Mouse (Mus musculus): ENCODE measurements at regions not wholly inside any gene's neighbourhood (a gene's known extent, or its start where the extent isn't known, plus 50 kb on each side); places are given as distances from the start of the nearest gene placed in this dataset.

DNA sequence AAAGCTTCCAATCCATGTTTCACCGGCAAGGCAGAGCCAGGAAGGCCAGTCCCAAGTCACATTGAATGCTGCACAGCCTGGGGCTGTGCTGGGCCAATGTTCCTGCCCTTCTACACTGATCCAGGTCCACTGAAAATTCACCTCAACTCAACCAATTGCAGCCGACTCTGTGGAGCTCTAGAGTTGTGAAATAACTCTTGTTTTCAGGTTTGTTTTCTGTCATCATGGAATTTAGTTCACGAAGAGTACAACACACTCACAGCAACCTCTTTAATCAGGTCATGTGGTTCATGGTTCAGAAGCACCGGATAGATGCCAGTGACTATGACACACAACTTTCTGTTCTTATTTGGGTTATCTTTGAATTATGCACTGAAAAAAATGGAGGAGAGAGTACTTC lies 640.1 kb downstream of the Nedd1 start:
- no peaks in the 10 kb centered on the region for H3K4me1 ChIP-seq (ENCODE audit: control insufficient read depth in 2 of 2, insufficient read depth in 2 of 2, low read length in 2 of 2, poor library complexity in 1 of 2)
- no peak for TF ChIP-seq MAFK (IDR thresholded peaks at IDR 0.05; ENCODE audit: insufficient read depth, low read depth, low read length)
- TF ChIP-seq HCFC1 (IDR thresholded peaks at IDR 0.05; ENCODE audit: borderline replicate concordance, insufficient read depth, low read length): no peak
- TF ChIP-seq ZNF384 (IDR thresholded peaks at IDR 0.05; ENCODE audit: low read depth, low read length): no peak
- TF ChIP-seq CHD2 (IDR thresholded peaks at IDR 0.05; ENCODE audit: low read depth, low read length): no peak
- TF ChIP-seq ZC3H11A (IDR thresholded peaks at IDR 0.05; ENCODE audit: borderline replicate concordance, low read depth, low read length): no peak
- no peak overlapping the region for H3K9ac ChIP-seq (ENCODE audit: insufficient read depth, low read depth, low read length, poor library complexity, severe bottlenecking)
- no peak overlapping the region for H3K27ac ChIP-seq (ENCODE audit: insufficient read depth, low read depth, low read length, poor library complexity, severe bottlenecking)
- in situ Hi-C loops (cut with MboI; ENCODE audit: low sequenced_read_pairs in 2 of 2, unreplicated experiment in 2 of 2): no loop called here
- no peak overlapping the region for H3K4me3 ChIP-seq (ENCODE audit: insufficient read depth in 1 of 2, low read depth in 1 of 2, low read length in 2 of 2, poor library complexity in 1 of 2, severe bottlenecking in 1 of 2)
- H3K9me3 ChIP-seq (ENCODE audit: control insufficient read depth, insufficient read depth, low read depth, low read length): no peaks in the 10 kb centered on the region
- no peak for DNase-seq (ENCODE audit: low read depth, low spot score)
- no peaks in the 10 kb centered on the region for H3K36me3 ChIP-seq (ENCODE audit: control insufficient read depth, insufficient read depth, low read length, poor library complexity, severe bottlenecking)

DNA sequence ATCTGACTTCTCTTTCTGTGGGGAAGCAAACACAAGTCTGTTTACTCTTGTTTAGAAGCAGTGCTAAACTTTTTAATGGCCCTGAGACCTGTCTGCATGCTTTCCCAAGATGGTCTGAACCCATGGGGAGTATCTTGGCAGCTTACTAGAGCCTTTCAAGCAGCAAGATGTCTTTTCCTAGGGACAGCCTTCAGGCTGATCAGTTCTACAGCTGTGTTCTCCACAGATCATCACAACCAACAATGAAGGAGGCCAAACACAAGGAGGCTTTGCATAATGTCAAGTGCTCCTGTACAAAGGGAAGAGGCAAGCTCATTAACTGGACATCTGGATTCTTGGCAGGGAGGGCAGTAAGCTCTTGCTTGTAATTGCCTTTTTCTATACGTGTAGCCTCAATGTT lies 641.0 kb downstream of the Nedd1 start:
- no peak overlapping the region for H3K4me3 ChIP-seq (ENCODE audit: insufficient read depth in 1 of 2, low read depth in 1 of 2, low read length in 2 of 2, poor library complexity in 1 of 2, severe bottlenecking in 1 of 2)
- in situ Hi-C loops (cut with MboI; ENCODE audit: low sequenced_read_pairs in 2 of 2, unreplicated experiment in 2 of 2): no loop called here
- no peaks in the 10 kb centered on the region for H3K4me1 ChIP-seq (ENCODE audit: control insufficient read depth in 2 of 2, insufficient read depth in 2 of 2, low read length in 2 of 2, poor library complexity in 1 of 2)
- H3K27ac ChIP-seq (ENCODE audit: insufficient read depth, low read depth, low read length, poor library complexity, severe bottlenecking): no peak overlapping the region
- H3K36me3 ChIP-seq (ENCODE audit: control insufficient read depth, insufficient read depth, low read length, poor library complexity, severe bottlenecking): no peaks in the 10 kb centered on the region
- H3K9ac ChIP-seq (ENCODE audit: insufficient read depth, low read depth, low read length, poor library complexity, severe bottlenecking): no peak overlapping the region
- DNase-seq (ENCODE audit: low read depth, low spot score): no peak
- H3K9me3 ChIP-seq (ENCODE audit: control insufficient read depth, insufficient read depth, low read depth, low read length): no peaks in the 10 kb centered on the region
- TF ChIP-seq MAFK (IDR thresholded peaks at IDR 0.05; ENCODE audit: insufficient read depth, low read depth, low read length): no peak
- TF ChIP-seq ZC3H11A (IDR thresholded peaks at IDR 0.05; ENCODE audit: borderline replicate concordance, low read depth, low read length): no peak
- TF ChIP-seq HCFC1 (IDR thresholded peaks at IDR 0.05; ENCODE audit: borderline replicate concordance, insufficient read depth, low read length): no peak

DNA sequence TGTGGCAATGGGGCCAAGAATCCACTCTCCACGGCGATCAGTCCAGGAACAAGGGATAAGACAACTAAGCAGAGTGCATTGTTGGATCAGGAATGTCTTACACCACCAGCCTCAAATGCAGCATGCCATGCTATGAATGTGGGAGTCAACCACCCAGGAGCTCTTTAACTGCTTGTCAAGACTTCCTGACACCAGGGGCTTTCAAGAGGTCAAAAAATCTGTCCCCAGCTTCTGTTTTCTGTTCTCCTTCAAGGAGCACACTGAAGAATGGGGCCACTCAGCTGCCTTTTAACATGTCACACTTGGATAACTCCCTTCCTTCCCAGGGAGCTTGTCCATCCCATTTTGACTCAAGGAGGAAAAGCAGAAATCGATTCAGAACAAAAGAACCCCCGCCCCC lies 642.8 kb downstream of the Nedd1 start:
- Histone ChIP-seq H3K9me3 (ENCODE audit: control insufficient read depth, insufficient read depth, low read depth, low read length) (no peaks in the 10 kb centered on the region), H3K36me3 (ENCODE audit: control insufficient read depth, insufficient read depth, low read length, poor library complexity, severe bottlenecking) (no peaks in the 10 kb centered on the region), H3K27ac (ENCODE audit: insufficient read depth, low read depth, low read length, poor library complexity, severe bottlenecking) (no peak overlapping the region), H3K4me3 (ENCODE audit: insufficient read depth in 1 of 2, low read depth in 1 of 2, low read length in 2 of 2, poor library complexity in 1 of 2, severe bottlenecking in 1 of 2) (no peak overlapping the region), H3K4me1 (ENCODE audit: control insufficient read depth in 2 of 2, insufficient read depth in 2 of 2, low read length in 2 of 2, poor library complexity in 1 of 2) (no peaks in the 10 kb centered on the region), H3K9ac (ENCODE audit: insufficient read depth, low read depth, low read length, poor library complexity, severe bottlenecking) (no peak overlapping the region)
- no peak for DNase-seq (ENCODE audit: low read depth, low spot score)
- in situ Hi-C loops (cut with MboI; ENCODE audit: low sequenced_read_pairs in 2 of 2, unreplicated experiment in 2 of 2): no loop called here
- TF ChIP-seq MAFK (IDR thresholded peaks at IDR 0.05; ENCODE audit: insufficient read depth, low read depth, low read length): no peak
- no peak for TF ChIP-seq CHD2 (IDR thresholded peaks at IDR 0.05; ENCODE audit: low read depth, low read length)
- TF ChIP-seq HCFC1 (IDR thresholded peaks at IDR 0.05; ENCODE audit: borderline replicate concordance, insufficient read depth, low read length): no peak
- no peak for TF ChIP-seq ZNF384 (IDR thresholded peaks at IDR 0.05; ENCODE audit: low read depth, low read length)
- no peak for TF ChIP-seq ZC3H11A (IDR thresholded peaks at IDR 0.05; ENCODE audit: borderline replicate concordance, low read depth, low read length)

DNA sequence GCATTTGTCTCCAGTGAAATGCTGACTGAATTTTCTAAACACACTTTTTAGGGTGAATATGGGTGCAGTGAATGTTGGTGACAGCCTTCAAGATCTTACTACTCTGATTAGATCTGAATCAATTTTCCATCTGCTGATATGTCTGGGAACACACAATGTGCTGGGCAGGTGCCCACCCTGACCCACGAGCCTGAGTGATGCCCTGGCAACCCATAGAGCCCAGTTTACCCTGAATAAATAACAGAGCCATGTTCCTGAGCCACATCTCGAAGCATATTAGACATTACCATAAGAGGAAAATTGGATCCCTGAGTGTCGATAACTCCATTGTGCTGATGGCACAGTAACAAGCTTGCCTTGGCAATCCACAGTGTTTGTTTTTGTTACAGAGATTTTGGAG lies 644.9 kb downstream of the Nedd1 start:
- no peak overlapping the region for H3K9ac ChIP-seq (ENCODE audit: insufficient read depth, low read depth, low read length, poor library complexity, severe bottlenecking)

DNA sequence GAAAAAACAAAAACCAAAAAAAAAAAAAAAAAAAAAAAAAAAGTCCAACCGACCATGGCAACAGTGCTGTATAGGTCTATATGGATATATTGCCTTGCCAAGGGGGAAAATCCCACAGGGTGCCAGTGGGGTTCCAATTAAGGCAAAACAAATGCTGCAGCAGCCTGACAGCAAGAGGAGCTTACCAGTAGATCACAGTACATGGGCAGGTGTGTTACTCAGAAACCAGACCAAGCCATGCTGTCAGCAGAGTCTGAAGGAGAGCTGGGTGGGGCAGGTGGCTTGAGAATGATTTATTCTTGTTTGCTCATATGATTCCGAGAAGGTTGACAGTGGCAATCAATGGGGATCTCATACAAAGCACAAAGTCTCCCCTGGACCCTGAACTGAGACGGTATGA lies 645.5 kb downstream of the Nedd1 start:
- Histone ChIP-seq H3K9ac (ENCODE audit: insufficient read depth, low read depth, low read length, poor library complexity, severe bottlenecking) (no peak overlapping the region), H3K36me3 (ENCODE audit: control insufficient read depth, insufficient read depth, low read length, poor library complexity, severe bottlenecking) (no peaks in the 10 kb centered on the region), H3K9me3 (ENCODE audit: control insufficient read depth, insufficient read depth, low read depth, low read length) (no peaks in the 10 kb centered on the region), H3K4me3 (ENCODE audit: insufficient read depth in 1 of 2, low read depth in 1 of 2, low read length in 2 of 2, poor library complexity in 1 of 2, severe bottlenecking in 1 of 2) (no peak overlapping the region), H3K4me1 (ENCODE audit: control insufficient read depth in 2 of 2, insufficient read depth in 2 of 2, low read length in 2 of 2, poor library complexity in 1 of 2) (no peaks in the 10 kb centered on the region), H3K27ac (ENCODE audit: insufficient read depth, low read depth, low read length, poor library complexity, severe bottlenecking) (no peak overlapping the region)
- no peak for DNase-seq (ENCODE audit: low read depth, low spot score)
- no peak for TF ChIP-seq ZNF384 (IDR thresholded peaks at IDR 0.05; ENCODE audit: low read depth, low read length)
- no peak for TF ChIP-seq ZC3H11A (IDR thresholded peaks at IDR 0.05; ENCODE audit: borderline replicate concordance, low read depth, low read length)
- TF ChIP-seq MAFK (IDR thresholded peaks at IDR 0.05; ENCODE audit: insufficient read depth, low read depth, low read length): no peak
- TF ChIP-seq CHD2 (IDR thresholded peaks at IDR 0.05; ENCODE audit: low read depth, low read length): no peak
- TF ChIP-seq HCFC1 (IDR thresholded peaks at IDR 0.05; ENCODE audit: borderline replicate concordance, insufficient read depth, low read length): no peak
- in situ Hi-C loops (cut with MboI; ENCODE audit: low sequenced_read_pairs in 2 of 2, unreplicated experiment in 2 of 2): no loop called here

More for the DNA sequence above, 644.9 kb downstream of the Nedd1 start:
- no peak overlapping the region for H3K4me3 ChIP-seq (ENCODE audit: insufficient read depth in 1 of 2, low read depth in 1 of 2, low read length in 2 of 2, poor library complexity in 1 of 2, severe bottlenecking in 1 of 2)
- no peak overlapping the region for H3K27ac ChIP-seq (ENCODE audit: insufficient read depth, low read depth, low read length, poor library complexity, severe bottlenecking)
- H3K9me3 ChIP-seq (ENCODE audit: control insufficient read depth, insufficient read depth, low read depth, low read length): no peaks in the 10 kb centered on the region
- no peak for DNase-seq (ENCODE audit: low read depth, low spot score)
- no peaks in the 10 kb centered on the region for H3K4me1 ChIP-seq (ENCODE audit: control insufficient read depth in 2 of 2, insufficient read depth in 2 of 2, low read length in 2 of 2, poor library complexity in 1 of 2)
- in situ Hi-C loops (cut with MboI; ENCODE audit: low sequenced_read_pairs in 2 of 2, unreplicated experiment in 2 of 2): no loop called here
- TF ChIP-seq MAFK (IDR thresholded peaks at IDR 0.05; ENCODE audit: insufficient read depth, low read depth, low read length) (no peak), ZNF384 (IDR thresholded peaks at IDR 0.05; ENCODE audit: low read depth, low read length) (no peak), HCFC1 (IDR thresholded peaks at IDR 0.05; ENCODE audit: borderline replicate concordance, insufficient read depth, low read length) (no peak), CHD2 (IDR thresholded peaks at IDR 0.05; ENCODE audit: low read depth, low read length) (no peak), ZC3H11A (IDR thresholded peaks at IDR 0.05; ENCODE audit: borderline replicate concordance, low read depth, low read length) (no peak)
- H3K36me3 ChIP-seq (ENCODE audit: control insufficient read depth, insufficient read depth, low read length, poor library complexity, severe bottlenecking): no peaks in the 10 kb centered on the region

Measured in ES-E14 (cell line).